Mouse (Mus musculus) hindbrain, embryonic 13.5 days (tissue): ENCODE results near the gene Inpp5e. TPM values are rescaled to one million over a fixed set of nuclear protein-coding genes. Genes with fewer than 3 reads are reported as not detected.

Experiments used
- ATAC-seq: fragments of 200-750 bp; cut with Nextera tagmentation; 2 replicates; pipeline ENCODE4 v1.8.0; 2017; ENCODE audit warnings: moderate TSS enrichment; ENCODE audit not compliant: low FRiP score
- H3K27ac ChIP-seq: fragments of 300-500 bp; sonication (generic); 2 replicates; pipeline ENCODE4 v1.5.1; 2015; ENCODE audit warnings: inconsistent platforms, mild to moderate bottlenecking, moderate library complexity
- H3K27me3 ChIP-seq: fragments of 300-500 bp; sonication (generic); 2 replicates; pipeline ENCODE4 v1.6.1; 2015; ENCODE audit warnings: mild to moderate bottlenecking, inconsistent platforms
- H3K36me3 ChIP-seq: fragments of 300-500 bp; sonication (generic); 2 replicates; pipeline ENCODE4 v1.6.1; 2015; ENCODE audit warnings: mild to moderate bottlenecking, inconsistent platforms
- H3K4me1 ChIP-seq: fragments of 300-500 bp; sonication (generic); replicated peaks from 2 replicates; pipeline ENCODE4 v1.6.1; 2015; ENCODE audit warnings: inconsistent platforms
- H3K4me2 ChIP-seq: fragments of 300-500 bp; sonication (generic); 2 replicates; pipeline ENCODE4 v1.6.1; 2015; ENCODE audit warnings: inconsistent platforms, mild to moderate bottlenecking, moderate library complexity
- H3K4me3 ChIP-seq: fragments of 300-500 bp; sonication (generic); 2 replicates; pipeline ENCODE4 v1.5.1; 2015; ENCODE audit warnings: mild to moderate bottlenecking, inconsistent platforms
- H3K9ac ChIP-seq: fragments of 300-500 bp; sonication (generic); 2 replicates; pipeline ENCODE4 v1.6.1; 2015; ENCODE audit warnings: mild to moderate bottlenecking, inconsistent platforms
- H3K9me3 ChIP-seq: fragments of 300-500 bp; sonication (generic); 2 replicates; pipeline ENCODE4 v1.6.1; 2016; ENCODE audit warnings: inconsistent platforms
- WGBS: fragments of 180-500 bp; shearing (Covaris S2); methylation state at CpG from one replicate; pipeline ENCODE4 v1.1.7; 2015; 5-methylcytosine and 5-hydroxymethylcytosine counted together
- polyA plus RNA-seq: library from polyadenylated mRNA; unstranded; fragments of >200 nt; fragmentation: Nextera tagmentation; extraction: Ambion mirVana; gene quantifications from 2 replicates; pipeline ENCODE4 v1.2.1, GENCODE M21; 2015

Gene Inpp5e
- polyA plus RNA-seq, 1 experiment from 2014 or later: 24.9 TPM

DNA sequence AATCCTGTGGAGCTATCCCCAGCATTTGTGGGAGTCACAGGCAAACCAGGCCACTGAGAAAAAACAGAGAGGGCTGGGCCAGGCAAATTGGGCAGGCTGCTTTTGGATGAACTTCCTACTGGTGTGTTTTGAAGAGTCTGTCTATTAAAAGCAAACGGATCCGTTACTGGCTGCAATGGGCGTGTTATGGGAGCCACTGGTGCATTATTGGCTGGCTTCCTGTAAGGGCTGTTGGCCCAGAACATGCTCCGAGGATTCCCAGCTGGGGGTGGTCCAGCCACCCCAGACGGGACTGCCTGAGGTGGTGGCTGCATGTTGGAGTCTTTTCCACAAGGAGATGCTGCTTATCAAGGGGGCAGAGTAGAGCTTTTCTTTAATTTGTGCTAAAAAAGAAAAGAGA is 32.7 kb upstream of the Inpp5e start:
- H3K4me1 ChIP-seq: peaks cover 46% of the 10 kb centered on the region
- H3K36me3 ChIP-seq: peaks cover 47% of the 10 kb centered on the region
- H3K27me3 ChIP-seq: no peaks in the 10 kb centered on the region
- no peak for ATAC-seq
- no peak overlapping the region for H3K4me3 ChIP-seq
- H3K9me3 ChIP-seq: no peaks in the 10 kb centered on the region
- WGBS: 86% methylated on average over 5 of the region's 5 CpGs
- H3K9ac ChIP-seq: no peak overlapping the region
- no peak overlapping the region for H3K27ac ChIP-seq
- no peak overlapping the region for H3K4me2 ChIP-seq

DNA sequence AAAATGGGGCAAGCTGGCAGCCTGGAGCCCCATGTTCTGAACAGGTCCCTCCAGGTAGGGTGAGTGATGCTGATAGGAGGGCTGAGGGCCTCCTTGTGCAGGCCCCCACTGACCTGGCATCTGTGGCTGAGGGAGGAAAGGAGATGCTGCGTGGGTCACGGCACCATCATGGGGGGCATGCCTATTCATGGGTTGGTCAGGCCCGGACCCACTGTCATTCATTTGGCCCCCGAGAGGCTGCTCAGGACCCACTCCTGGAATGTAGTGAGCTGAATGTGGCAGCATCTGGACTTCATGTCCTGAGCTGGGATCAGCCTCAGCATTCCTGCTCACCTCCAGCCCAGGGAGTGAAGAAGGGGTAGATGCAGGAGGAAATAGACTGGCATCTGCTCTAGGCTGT is 32.3 kb upstream of the Inpp5e start:
- WGBS: 96% methylated on average over 4 of the region's 4 CpGs
- peaks cover 43% of the 10 kb centered on the region for H3K4me1 ChIP-seq

DNA sequence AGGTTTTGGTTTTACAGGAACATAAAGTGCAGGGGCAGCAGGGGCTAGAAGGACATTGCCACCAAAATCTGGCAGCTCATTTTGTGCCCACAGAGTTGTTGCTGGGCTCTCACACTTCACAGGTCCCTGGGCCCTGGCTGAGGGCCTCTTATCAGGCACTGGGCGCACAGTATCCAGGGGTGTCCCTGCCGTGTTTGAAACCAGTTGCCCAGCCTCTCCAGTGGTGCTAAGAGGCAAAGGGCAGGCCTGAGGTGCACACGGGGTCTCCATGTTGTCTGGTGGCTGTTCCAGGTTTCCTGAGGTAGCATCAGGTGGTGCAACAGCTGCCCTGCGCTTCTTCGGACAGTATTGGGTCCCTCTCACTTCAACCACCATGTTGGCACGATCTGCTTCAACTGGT is 30.7 kb upstream of the Inpp5e start:
- H3K9me3 ChIP-seq: no peaks in the 10 kb centered on the region
- peaks cover 43% of the 10 kb centered on the region for H3K4me1 ChIP-seq
- peaks cover 62% of the 10 kb centered on the region for H3K36me3 ChIP-seq
- no peak overlapping the region for H3K4me3 ChIP-seq
- no peak overlapping the region for H3K27ac ChIP-seq
- no peaks in the 10 kb centered on the region for H3K27me3 ChIP-seq
- H3K4me2 ChIP-seq: no peak overlapping the region
- no peak for ATAC-seq
- 96% methylated on average over 6 of the region's 6 CpGs for WGBS
- H3K9ac ChIP-seq: 0 out of 2 replicates have a peak overlapping the region, but pooled peaks have one; percentile 29

More for the DNA sequence above, 32.3 kb upstream of the Inpp5e start:
- H3K9me3 ChIP-seq: no peaks in the 10 kb centered on the region
- no peak for ATAC-seq
- no peak overlapping the region for H3K4me2 ChIP-seq
- no peak overlapping the region for H3K9ac ChIP-seq
- H3K4me3 ChIP-seq: no peak overlapping the region
- no peak overlapping the region for H3K27ac ChIP-seq
- no peaks in the 10 kb centered on the region for H3K27me3 ChIP-seq
- peaks cover 47% of the 10 kb centered on the region for H3K36me3 ChIP-seq

DNA sequence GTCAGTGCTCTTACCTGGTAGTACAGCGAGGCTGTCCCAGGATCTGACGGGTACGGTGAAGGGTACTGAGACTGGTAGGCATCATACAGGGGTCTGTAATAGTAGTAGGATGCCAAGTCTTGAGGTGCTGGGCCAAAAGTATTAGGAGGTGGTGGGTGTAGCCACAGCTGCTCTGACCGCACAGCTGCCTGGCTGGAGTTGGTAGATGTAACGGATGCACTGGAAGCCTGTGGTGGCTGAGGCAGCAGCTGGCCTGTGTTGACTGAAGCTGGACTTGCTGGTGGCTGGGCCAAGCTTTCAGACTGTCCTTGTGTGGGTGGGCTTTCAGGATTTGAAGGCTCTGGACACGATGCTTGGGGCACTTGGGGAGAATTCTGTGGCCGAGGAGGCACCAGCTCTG is 29.4 kb upstream of the Inpp5e start:
- ATAC-seq: no peak
- Histone ChIP-seq H3K4me1 (peaks cover 32% of the 10 kb centered on the region), H3K36me3 (peaks cover 73% of the 10 kb centered on the region), H3K9me3 (no peaks in the 10 kb centered on the region), H3K9ac (peak overlapping the region; percentile 24; the same call in 1 of the 2 replicates), H3K4me3 (no peak overlapping the region), H3K27ac (no peak overlapping the region), H3K4me2 (no peak overlapping the region), H3K27me3 (no peaks in the 10 kb centered on the region)
- WGBS: 89% methylated on average over 7 of the region's 7 CpGs

DNA sequence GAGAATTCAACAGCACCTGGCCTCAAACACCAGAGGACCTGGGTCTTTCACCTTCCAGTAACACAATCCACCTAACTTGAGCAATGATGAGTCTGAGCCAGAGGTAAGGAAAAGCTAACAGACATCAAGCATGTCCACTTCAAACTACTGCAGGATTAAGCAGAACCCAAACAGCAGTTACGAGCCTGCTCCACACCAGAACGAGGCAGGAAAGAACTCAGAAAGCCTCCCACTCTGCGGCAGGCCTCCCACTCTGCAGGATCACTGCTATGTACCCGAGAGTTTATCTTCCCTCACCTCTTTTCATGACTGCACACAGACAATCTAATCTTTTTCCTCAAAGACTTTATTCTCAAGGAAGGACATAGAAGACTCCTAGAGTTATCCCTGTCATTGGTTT is 28.2 kb upstream of the Inpp5e start:
- Histone ChIP-seq H3K9me3 (no peaks in the 10 kb centered on the region), H3K27me3 (no peaks in the 10 kb centered on the region), H3K27ac (no peak overlapping the region), H3K4me1 (peaks cover 28% of the 10 kb centered on the region), H3K9ac (peak overlapping the region; percentile 62), H3K4me2 (no peak overlapping the region), H3K4me3 (no peak overlapping the region), H3K36me3 (peaks cover 84% of the 10 kb centered on the region)
- WGBS: 91% methylated on average over 4 of the region's 4 CpGs
- no peak for ATAC-seq

DNA sequence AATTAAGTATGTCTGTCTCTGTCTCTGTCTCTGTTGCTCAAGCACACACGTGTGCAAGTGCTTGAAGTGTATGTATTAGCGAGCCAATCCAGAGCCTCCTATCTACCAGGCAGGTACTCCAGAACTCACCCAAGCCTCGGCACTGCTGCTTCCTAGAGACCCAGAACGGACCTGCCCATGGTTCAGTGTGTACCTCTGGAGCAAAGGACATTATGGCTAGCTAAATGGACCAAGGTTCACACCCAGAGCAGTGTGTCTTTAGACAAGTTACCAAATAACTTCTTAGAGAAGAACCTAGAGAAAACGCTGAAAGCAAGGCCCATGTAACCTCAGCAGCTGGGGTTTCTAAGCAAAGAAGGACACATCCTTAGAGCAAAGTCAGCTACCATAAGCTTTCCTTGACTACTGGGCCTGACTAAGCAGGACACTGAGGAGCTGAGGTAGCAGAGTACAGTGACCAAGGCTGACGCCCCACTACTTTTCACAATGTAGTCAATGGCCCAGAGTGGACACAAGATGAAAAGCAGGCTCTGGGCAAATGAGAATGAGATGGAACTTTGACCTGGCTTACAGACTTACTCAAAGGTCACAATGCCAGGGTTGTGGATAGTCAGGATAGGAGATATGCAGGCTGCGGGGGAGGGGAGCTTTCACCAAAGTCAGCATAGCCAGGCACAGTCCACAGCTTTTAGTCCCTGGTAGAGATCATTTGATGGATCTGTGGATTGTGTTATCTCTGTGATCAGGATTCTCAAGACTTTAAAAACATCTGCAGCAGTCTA is 26.0 kb upstream of the Inpp5e start:
- Histone ChIP-seq H3K9ac (no peak overlapping the region), H3K4me1 (peaks cover 28% of the 10 kb centered on the region), H3K4me3 (no peak overlapping the region), H3K27me3 (no peaks in the 10 kb centered on the region), H3K27ac (no peak overlapping the region), H3K36me3 (peaks cover 85% of the 10 kb centered on the region), H3K9me3 (no peaks in the 10 kb centered on the region), H3K4me2 (no peak overlapping the region)
- 95% methylated on average over 7 of the region's 7 CpGs for WGBS
- no peak for ATAC-seq

DNA sequence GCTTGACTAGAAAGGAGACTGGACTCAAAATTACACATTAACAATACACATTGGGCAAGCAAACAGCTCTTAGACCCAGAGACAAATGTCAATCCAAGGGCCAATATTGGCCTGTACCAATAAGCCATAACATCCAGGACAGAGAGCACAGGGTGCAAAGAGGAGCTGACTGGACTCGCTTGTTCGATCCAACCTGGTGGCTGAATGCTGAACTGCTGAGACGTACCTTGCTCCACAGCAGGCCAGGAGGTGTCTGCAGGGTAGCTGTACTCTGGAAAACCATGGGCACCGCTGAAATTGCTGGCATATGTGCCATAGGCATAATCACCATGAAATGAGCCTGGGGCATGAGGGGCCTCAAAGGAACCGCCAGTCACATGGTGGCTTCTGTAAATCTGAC is 20.8 kb upstream of the Inpp5e start:
- Histone ChIP-seq H3K27ac (no peak overlapping the region), H3K36me3 (peaks cover 93% of the 10 kb centered on the region), H3K27me3 (no peaks in the 10 kb centered on the region), H3K4me2 (no peak overlapping the region), H3K9me3 (no peaks in the 10 kb centered on the region), H3K9ac (no peak overlapping the region), H3K4me1 (0 out of 2 replicates have a peak, but pooled peaks cover 2% of the 10 kb centered on the region), H3K4me3 (no peak overlapping the region)
- 86% methylated on average over 5 of the region's 5 CpGs for WGBS
- ATAC-seq: no peak

DNA sequence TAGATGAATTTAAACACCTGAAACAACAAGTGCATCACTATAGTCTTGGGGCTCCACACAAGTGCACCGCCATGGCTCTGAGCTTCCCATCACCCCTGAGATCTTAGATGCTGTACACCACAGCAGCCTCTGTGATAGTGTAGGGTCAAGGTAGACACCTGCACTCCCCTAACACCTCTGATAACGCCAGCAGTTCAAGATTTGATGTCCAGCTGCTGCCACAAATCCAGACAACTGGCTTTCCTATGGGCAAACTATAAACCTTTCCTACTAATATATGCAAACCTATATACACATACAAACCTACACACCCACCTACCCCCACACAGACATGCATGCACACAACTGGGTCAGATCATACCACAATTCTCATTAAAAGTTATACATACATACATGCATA is 15.5 kb upstream of the Inpp5e start:
- Histone ChIP-seq H3K4me3 (no peak overlapping the region), H3K36me3 (peaks cover 98% of the 10 kb centered on the region), H3K27me3 (no peaks in the 10 kb centered on the region), H3K4me2 (no peak overlapping the region), H3K9me3 (no peaks in the 10 kb centered on the region), H3K9ac (no peak overlapping the region), H3K27ac (no peak overlapping the region), H3K4me1 (no peaks in the 10 kb centered on the region)
- no peak for ATAC-seq
- 98% methylated on average over 2 of the region's 2 CpGs for WGBS

DNA sequence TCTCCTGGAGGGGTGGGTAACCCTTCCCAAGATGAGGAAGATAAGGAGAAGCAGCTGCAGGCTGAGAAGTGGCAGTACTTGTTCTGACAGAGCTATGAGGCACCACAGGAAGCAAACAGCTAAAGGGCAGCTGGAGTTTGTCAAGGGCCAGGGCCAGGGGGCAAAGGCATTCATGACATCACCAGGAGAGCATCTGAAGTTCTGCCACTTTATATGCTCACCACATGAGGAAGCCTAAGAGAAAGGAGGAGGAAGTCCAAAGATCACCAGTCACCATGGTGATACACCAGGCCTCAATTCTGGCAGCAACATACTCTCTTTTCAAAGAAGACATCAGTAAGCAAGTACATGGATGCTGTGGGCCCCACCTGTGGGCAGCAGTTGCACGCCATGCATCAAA is 14.1 kb upstream of the Inpp5e start:
- 70% methylated on average over 1 of the region's 1 CpGs for WGBS
- no peak for ATAC-seq

DNA sequence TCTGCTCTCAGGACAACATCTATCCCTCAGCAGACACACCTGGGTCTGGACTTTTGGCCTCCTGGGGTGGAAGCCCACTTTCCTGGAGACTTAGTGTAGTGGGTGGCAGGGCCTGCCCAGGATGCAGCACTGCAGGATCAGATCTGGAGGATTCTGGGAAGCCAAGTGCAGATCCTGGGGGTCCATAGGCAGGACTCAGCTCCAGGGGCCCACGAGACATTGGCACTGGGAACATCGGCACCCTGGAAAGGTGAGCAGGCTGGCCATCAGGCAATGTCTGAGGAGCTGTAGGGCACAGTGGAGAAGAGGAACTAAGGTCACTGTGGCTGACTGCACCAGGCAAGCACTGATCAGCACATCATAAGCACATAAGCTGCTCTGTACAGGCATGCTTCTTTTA is 13.0 kb upstream of the Inpp5e start:
- Histone ChIP-seq H3K36me3 (peaks cover 97% of the 10 kb centered on the region), H3K27me3 (no peaks in the 10 kb centered on the region), H3K9me3 (no peaks in the 10 kb centered on the region), H3K27ac (no peak overlapping the region), H3K9ac (no peak overlapping the region), H3K4me2 (no peak overlapping the region), H3K4me1 (no peaks in the 10 kb centered on the region), H3K4me3 (no peak overlapping the region)
- 97% methylated on average over 2 of the region's 2 CpGs for WGBS
- no peak for ATAC-seq

More for the DNA sequence above, 14.1 kb upstream of the Inpp5e start:
- Histone ChIP-seq H3K4me3 (no peak overlapping the region), H3K4me2 (no peak overlapping the region), H3K36me3 (peaks cover 98% of the 10 kb centered on the region), H3K4me1 (no peaks in the 10 kb centered on the region), H3K27me3 (no peaks in the 10 kb centered on the region), H3K9ac (no peak overlapping the region), H3K27ac (no peak overlapping the region), H3K9me3 (no peaks in the 10 kb centered on the region)

DNA sequence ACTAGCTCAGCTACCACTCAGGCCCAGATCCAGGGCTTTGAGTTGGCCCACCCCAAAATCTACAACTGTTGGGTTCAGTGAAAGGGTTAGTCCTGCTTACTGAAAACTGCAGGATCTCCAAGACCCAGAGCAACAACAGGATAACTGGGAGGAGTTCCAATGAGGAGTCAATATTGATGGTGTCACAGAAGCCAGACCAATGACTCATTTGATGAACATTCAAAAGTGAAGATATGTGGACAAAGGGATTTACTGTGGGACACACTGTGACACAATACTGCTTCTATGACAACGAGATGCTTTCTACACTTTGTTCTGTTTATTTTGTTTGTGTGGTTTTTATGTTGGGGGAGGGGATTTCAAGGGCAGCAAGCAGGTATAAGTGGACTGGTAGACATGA is 9.1 kb upstream of the Inpp5e start:
- H3K27ac ChIP-seq: no peak overlapping the region
- no peaks in the 10 kb centered on the region for H3K4me1 ChIP-seq
- H3K36me3 ChIP-seq: peaks cover 97% of the 10 kb centered on the region
- H3K9me3 ChIP-seq: no peaks in the 10 kb centered on the region
- H3K4me2 ChIP-seq: no peak overlapping the region
- H3K27me3 ChIP-seq: no peaks in the 10 kb centered on the region
- no peak overlapping the region for H3K9ac ChIP-seq
- WGBS: 92% methylated on average over 1 of the region's 1 CpGs
- ATAC-seq: no peak
- no peak overlapping the region for H3K4me3 ChIP-seq

DNA sequence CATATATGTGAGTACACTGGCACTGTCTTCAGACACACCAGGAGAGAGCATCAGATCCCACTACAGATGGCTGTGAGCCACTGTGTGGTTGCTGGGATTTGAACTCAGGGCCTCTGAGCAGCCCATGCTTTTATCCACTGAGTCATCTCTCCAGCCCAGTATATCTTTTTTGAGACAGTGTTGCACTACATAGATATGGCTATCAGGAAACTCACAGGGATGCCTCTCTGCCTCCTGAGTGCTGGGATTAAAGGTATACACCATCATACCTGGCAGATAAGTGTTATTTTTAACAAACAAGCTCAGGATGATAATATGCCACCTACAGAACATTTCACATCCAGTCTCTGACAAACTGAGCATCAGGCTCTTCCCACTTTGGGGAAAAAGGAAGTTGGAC is 8.1 kb upstream of the Inpp5e start:
- Histone ChIP-seq H3K9ac (no peak overlapping the region), H3K4me3 (no peak overlapping the region), H3K27ac (no peak overlapping the region), H3K4me2 (no peak overlapping the region), H3K4me1 (no peaks in the 10 kb centered on the region), H3K27me3 (no peaks in the 10 kb centered on the region), H3K9me3 (no peaks in the 10 kb centered on the region), H3K36me3 (peaks cover 97% of the 10 kb centered on the region)
- ATAC-seq: no peak

DNA sequence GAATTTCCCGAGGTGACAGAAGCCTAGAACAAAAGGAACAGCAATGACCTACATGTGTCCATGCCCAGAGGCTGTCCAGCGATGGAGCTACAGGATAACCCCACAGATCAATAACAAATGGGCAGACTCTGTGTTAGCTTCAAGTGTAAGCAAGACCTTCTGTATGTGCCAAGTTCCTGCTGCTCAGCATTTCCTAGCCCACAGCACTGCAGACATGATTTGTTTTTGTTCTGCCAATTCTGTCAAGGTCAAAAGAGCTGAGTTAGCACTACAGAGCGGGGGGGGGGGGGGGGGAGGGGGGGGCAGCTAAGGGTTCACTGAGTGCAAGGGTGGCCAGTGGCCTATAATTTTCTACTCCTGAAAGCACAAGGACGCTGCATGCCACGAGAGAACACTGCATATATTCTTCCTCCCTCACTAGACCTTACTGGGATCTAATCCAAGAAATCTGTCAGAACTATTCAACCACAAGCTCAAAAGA is 2.0 kb upstream of the Inpp5e start:
- Histone ChIP-seq H3K9ac (0 out of 2 replicates have a peak overlapping the region, but pooled peaks have one; percentile 24), H3K27ac (no peak overlapping the region)

More for the DNA sequence above, 2.0 kb upstream of the Inpp5e start:
- Histone ChIP-seq H3K36me3 (peaks cover 64% of the 10 kb centered on the region), H3K4me3 (no peak overlapping the region), H3K27me3 (no peaks in the 10 kb centered on the region), H3K4me1 (peaks cover 30% of the 10 kb centered on the region), H3K4me2 (no peak overlapping the region), H3K9me3 (no peaks in the 10 kb centered on the region)
- WGBS: 70% methylated on average over 5 of the region's 5 CpGs
- ATAC-seq: no peak
